Mouse (Mus musculus): ENCODE results near the gene Gm29866. TPM values are rescaled to one million over a fixed set of nuclear protein-coding genes. Genes with fewer than 3 reads are reported as not detected.
"Not testable (repeated sequence)": the region's sequence is repeated elsewhere in the genome, so short reads cannot be mapped to it uniquely, and the experiment has no call there.

Gene Gm29866
- total RNA-seq (2014; rRNA removed) = not detected in 2 replicates
- polyA plus RNA-seq (2015; fragmentation: Nextera tagmentation; extraction: Ambion mirVana) = not detected in 2 replicates

- H3K9ac ChIP-seq (replicated peaks; ENCODE audit: low read length); H3K36me3 ChIP-seq (ENCODE audit: insufficient read depth, low read length); H3K4me1 ChIP-seq (ENCODE audit: insufficient read depth, low read length); ATAC-seq; H3K4me2 ChIP-seq (ENCODE audit: low read depth, low read length); H3K27ac ChIP-seq; H3K27me3 ChIP-seq (ENCODE audit: insufficient read depth, low read length); H3K4me3 ChIP-seq (ENCODE audit: low read length); H3K9me3 ChIP-seq (ENCODE audit: low read length); DNase-seq (ENCODE audit: low spot score): not testable (repeated sequence)
- no CpG with 5 or more reads among the region's 6 CpGs for WGBS
Measured at GRCm38 (mm10) chrY:20993557-20993956, at the start of gene Gm29866. Gene Gm29866 (minus strand): TSS chrY:20993657.

Other genes starting within 250 kb of the Gm29866 start
- gene Gm20909, start 170.9 kb upstream of the Gm29866 start, total RNA-seq (2014; rRNA removed) = not detected in 2 replicates
- not detected in 2 replicates for gene Gm20909, start 170.9 kb upstream of the Gm29866 start, polyA plus RNA-seq (2015; fragmentation: Nextera tagmentation; extraction: Ambion mirVana)
- not detected in 2 replicates for gene Gm20865, start 247.9 kb upstream of the Gm29866 start, total RNA-seq (2014; rRNA removed)
- gene Gm20865, start 247.9 kb upstream of the Gm29866 start, polyA plus RNA-seq (2015; fragmentation: Nextera tagmentation; extraction: Ambion mirVana) = not detected in 2 replicates